Mouse (Mus musculus): ENCODE measurements around the gene Tmem251.

Gene Tmem251

DNA sequence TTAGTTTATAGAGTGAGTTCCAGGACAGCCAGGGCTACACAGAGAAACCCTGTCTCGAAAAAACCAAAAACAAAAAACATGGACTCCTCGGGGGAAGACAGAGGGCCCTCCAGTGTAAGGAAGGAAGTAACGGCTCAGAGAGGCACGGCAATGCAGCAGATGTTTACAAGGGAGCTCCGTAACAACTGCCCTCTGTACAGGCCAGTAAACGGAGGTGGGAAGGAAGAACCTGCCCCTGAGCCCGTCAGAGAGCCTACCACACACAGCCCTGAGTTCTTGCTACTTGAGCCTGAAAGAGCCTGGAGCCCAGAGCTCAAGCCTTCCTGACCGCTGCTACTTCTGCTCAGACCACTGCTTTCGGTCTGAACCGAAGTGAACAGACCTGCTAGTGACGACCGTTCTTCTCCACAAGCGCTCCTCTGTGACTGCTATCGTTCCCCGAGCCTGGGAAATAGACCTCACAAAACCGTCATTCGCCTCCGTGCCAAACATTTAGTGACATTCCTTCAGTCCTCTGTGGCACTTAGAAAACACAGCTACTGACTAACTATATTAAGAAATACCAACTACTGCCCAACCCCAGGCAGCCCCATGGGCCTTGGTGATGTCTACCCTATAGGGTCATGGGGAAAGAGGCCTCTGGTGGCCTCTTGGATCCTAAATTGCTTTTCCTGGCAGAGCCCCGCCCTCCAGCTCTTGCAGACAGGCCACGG is 30.3 kb upstream of the Tmem251 start:
- no peak for DNase-seq

- no peak for DNase-seq
These were observed 29.4 kb upstream of the Tmem251 start for GRCm38 (mm10) chr12:102714116-102714515.

DNA sequence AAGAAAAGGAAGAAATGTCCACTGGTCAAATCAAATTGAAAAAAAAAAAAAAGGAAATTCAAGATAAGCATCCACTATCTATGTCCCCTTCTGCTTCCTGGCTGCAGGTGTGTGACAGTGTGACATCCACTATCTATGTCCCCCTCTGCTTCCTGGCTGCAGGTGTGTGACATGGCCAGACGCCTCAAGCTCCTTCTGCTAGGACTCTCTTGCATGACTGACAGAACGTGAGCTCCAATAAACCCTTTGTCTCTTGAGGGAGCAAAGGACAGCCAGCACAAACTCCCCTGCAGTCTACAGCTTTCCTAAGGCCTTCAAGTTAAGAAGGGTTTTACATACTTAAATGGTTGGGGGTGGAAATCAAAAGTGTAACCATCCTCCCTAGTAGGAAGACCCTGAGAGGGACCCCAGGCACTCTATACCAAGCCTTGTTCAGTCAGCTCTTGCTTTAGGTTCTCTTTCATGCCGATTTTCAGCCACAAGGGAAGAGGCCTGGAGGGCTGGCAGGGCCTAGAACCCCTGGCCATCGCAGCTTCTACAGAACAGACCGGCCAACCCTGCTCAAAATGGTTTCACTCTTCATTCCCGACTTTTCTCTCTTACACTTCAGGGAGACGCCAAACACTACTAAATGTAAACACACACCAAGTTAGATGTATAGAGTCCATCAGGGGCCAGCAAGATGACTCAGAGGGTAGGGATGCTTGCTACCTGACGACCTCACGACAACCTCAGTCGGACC is 28.7 kb upstream of the Tmem251 start:
- DNase-seq = no peak

GRCm38 (mm10) chr12:102719552-102720315 is 23.8 kb upstream of the Tmem251 start:
- peak; percentile 63 for DNase-seq

- no peak for DNase-seq
These were observed 21.1 kb upstream of the Tmem251 start for GRCm38 (mm10) chr12:102722451-102722850.

GRCm38 (mm10) chr12:102722966-102723365 is 20.6 kb upstream of the Tmem251 start:
- DNase-seq = no peak

DNA sequence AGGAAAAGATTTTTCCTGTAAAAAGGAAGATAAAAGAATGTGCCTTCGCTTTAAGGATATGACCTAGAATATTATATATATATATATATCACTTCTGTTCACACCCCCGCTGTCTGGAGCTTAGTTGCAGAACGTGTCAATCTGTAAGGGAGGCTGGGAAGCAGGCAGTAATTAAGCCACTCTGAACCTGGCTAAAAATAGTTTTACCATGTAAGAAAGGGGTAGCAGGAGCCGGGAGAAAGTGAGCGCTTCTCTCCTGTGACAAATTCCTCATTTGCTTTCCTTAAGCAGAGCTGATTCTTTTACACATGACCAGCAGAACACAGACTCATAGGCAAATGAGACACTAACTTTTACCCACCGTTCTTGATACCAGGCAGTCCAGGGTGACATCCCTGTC is 19.7 kb upstream of the Tmem251 start:
- no peak for DNase-seq

DNA sequence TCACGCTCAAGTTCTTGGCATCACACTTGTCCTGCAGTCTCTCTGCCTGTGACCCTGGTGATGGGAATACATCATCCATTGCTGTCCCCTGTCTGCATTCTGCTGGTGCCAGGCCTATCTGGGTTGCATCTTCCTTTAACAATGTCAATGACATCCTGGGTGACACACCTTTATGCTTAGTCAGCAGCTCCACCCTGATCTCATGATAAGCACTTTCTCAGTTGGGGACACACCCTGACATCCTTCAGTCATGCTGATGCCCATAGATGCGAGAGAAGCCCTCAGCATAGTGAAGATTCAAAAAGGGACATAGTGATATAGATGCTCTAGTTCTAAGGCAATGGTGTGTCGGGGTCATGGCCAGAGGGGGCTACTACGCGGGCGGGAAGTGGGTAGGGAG is 18.4 kb upstream of the Tmem251 start:
- no peak for DNase-seq

DNA sequence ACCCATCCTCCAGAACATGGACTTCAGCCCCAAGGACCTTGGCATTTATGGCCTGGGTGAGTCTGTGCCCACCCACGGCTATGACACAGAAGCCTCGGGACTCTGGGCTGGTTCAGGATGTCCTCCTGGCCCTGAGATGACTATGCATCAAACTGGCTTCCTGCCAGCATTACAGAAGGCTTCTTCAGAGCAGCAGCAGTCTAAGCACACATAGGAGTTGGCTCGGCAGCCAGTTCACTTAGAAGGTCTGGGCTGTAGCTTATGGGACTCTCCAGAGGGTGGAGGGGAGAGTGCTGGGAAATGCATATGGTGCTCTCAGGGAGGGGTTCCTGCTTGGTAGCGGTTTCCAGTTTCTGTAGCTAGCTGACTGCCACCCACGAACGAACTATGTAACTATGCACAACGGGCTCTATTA is 17.8 kb upstream of the Tmem251 start:
- DNase-seq = no peak

GRCm38 (mm10) chr12:102729855-102730797 is 13.4 kb upstream of the Tmem251 start:
- peak; percentile 78 for DNase-seq

DNA sequence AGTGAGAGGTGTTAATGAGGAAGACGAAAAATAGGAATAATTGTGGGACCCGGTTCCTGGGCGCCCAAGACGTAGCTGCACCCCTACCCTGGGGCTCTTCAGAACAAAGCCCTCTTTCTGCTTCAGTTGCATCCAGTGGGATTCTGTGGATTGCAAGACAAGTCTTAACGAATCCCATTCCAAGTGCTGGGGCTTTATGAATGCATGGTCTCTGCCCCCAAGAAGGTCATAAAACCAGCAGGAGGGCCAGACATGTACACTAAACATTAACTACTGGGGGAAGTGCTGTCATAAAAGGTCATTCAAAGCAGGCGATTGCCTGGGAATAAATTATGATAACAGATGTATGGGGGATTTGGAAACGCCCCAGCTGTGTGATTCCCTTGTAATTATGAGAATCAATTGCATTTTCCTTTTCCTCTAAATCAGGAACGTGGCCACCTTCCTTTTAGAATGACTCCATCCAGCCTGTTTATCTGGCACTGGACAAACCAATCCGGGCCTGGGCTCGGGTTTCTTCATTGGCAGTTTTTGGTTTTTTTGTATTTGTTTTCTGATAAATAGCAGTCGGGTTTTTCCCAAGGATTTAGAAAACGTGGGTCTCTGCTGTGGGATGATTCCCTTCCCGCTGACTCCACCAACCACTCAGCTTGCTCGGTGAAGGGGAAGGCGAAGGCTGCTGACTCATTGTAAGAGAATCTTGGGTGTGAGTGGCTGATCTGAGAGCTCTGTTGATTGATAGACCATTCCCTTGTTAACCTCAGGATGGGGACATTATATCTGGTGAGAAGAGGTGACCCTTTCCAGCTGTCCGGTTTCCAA is 12.6 kb upstream of the Tmem251 start:
- no peak for DNase-seq

- DNase-seq = peak; percentile 76
These were observed 10.2 kb upstream of the Tmem251 start for GRCm38 (mm10) chr12:102733381-102733780.

DNA sequence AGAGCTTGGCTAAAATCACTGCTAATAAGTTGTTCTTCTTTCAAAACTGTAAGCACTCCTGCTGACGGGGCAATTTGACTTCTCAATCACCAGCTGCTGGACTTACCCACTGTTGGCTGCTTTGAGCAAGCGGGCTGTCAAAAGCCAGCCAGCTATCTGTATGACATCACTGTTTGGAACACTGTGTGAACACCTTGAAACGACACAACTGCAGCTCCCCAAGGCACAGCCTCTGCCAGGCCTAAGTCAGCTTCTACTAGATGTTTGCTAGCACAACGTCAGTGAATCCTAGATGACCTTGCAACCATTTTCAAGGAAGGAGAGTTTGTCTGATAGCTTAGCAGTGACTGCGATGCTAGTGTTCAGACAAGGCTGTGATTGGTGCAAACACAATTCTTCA is 4.5 kb upstream of the Tmem251 start:
- DNase-seq = no peak

GRCm38 (mm10) chr12:102740285-102740684 is 3.3 kb upstream of the Tmem251 start:
- DNase-seq = no peak

DNA sequence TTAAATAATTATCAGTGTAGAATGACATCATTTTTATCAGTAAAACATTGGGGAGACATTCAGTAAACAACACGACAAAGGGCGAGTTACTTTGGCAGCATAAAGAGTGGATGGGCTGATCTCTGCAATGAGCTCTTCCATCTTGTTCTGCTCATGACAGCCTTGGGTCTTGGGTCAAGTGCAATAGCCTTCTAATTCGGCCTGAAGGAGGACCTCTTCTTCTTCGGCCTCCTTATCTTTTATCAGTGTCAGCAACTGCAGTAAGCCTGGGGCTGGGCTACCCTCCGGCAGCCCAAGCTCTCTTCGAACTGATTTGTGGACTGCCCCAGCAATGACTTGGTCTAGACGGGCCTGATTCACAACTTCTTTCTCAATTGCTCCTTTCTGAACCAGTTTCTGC is 1.5 kb upstream of the Tmem251 start:
- DNase-seq = no peak

- no peak for DNase-seq
These were observed 450 bp upstream of the Tmem251 start for GRCm38 (mm10) chr12:102743036-102743588.

GRCm38 (mm10) chr12:102744839-102745238 is 1.3 kb downstream of the Tmem251 start:
- no peak for DNase-seq

DNA sequence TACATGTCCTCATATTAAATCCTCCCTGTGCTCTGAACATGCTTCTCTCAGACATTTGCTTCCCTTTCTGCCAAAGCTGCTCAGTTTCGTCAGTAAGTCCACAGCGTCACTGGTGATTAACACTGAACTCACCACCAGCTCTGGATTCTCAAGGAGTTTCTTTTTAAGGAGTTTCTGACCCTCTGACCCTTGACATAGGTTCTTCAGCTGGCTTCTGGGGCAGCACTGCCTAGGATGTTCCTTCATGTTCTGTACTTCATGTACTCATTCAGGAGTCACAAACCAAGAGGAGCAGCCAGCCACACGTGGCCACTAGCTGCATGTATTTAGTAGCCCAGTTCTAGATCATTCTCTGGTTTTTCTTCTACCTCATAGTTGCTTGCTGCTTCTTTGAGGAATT is 4.7 kb downstream of the Tmem251 start:
- DNase-seq = no peak

DNA sequence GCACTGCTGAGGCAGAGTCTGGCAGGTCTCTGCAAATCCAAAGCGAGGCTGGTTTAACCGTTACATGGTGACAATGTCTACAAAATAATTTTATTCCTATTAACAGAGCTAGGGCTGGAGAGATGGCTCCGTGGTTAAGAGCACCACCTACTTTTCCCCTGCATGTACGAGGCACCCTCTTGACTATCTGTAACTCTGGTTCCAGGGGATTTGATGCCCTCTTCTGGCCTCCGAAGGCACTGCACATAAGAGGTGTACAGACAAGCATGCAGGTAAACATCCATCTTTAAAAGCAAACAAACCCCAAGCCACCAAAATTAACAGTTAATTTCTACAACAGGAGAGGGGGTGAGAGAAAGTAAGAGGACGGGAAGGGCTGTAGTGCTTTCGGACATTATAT is 12.7 kb downstream of the Tmem251 start:
- DNase-seq = peak; percentile 48

DNA sequence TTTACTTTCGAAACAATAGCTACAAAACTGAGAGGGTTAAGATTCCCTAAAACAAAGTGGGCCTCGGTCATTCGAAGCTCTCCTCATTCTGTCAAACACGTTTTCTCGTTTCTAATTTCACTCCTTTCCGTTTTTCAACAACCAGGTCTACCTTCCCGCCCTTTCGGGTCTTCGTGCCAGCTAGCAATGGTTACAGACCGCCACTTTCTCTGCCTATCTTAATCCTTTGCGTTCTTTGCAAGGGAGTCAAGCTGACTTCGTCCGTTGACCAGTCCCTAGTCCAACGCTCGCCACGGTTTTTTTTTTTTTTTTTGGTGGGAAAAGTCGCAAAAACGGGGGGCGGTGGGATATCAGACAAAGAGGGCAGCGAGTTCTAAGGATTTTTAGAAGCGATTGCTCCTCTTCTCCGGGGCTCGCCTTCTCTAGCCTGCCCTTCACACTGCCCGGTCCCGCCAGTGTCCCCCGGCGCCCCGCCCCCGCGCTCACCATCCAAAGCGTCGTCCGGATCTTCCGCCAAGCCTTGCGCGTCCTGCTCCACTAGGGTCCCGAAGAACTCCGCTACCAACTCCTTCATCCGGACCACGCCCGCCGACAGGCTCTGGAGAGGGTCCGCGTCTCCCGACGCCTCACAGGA is 13.6 kb downstream of the Tmem251 start:
- DNase-seq = no peak

Data from lung, postnatal 10 days (tissue).